Mouse (Mus musculus): ENCODE results near the gene Sec63. TPM values are rescaled to one million over a fixed set of nuclear protein-coding genes. Genes with fewer than 3 reads are reported as not detected.

The Sec63 gene
- polyA plus RNA-seq (2015; fragmentation: Nextera tagmentation; extraction: Ambion mirVana) = 26.3 and 26.4 TPM in 2 replicates

- peak within 1 kb of the TSS; percentile 95 for H3K27ac ChIP-seq
Measured at GRCm38 (mm10) chr10:42760999-42761900, at the start of gene Sec63. Gene Sec63 (plus strand): TSS chr10:42761496.

GRCm38 (mm10) chr10:42714676-42715075 lies 46.6 kb upstream of the Sec63 start:
- peaks cover 9% of the 10 kb centered on the region for H3K27me3 ChIP-seq
- no peaks in the 10 kb centered on the region for H3K9me3 ChIP-seq
- WGBS = 13% methylated on average over 9 of the region's 9 CpGs
- H3K4me2 ChIP-seq (replicated peaks) = no peak overlapping the region
- H3K4me3 ChIP-seq (replicated peaks) = no peak overlapping the region
- no peaks in the 10 kb centered on the region for H3K36me3 ChIP-seq
- no peak for ATAC-seq
- peaks cover 17% of the 10 kb centered on the region for H3K4me1 ChIP-seq (replicated peaks)
- no peak overlapping the region for H3K27ac ChIP-seq
- no peak overlapping the region for H3K9ac ChIP-seq (replicated peaks)

More at GRCm38 (mm10) chr10:42760999-42761900, at the start of gene Sec63:
- H3K4me1 ChIP-seq (replicated peaks) = peaks cover 32% of the 10 kb centered on the region
- H3K9me3 ChIP-seq = no peaks in the 10 kb centered on the region
- peak within 1 kb of the TSS; percentile 76 for H3K4me2 ChIP-seq (replicated peaks)
- ATAC-seq = peak; percentile 94
- H3K36me3 ChIP-seq = no peaks in the 10 kb centered on the region
- peak within 1 kb of the TSS; percentile 99 for H3K9ac ChIP-seq (replicated peaks)
- WGBS = 1% methylated on average over 46 of the region's 81 CpGs
- H3K27me3 ChIP-seq = 0 out of 2 replicates have a peak, but pooled peaks cover 3% of the 10 kb centered on the region
- peak within 1 kb of the TSS; percentile 97 for H3K4me3 ChIP-seq (replicated peaks)

- Histone ChIP-seq H3K27ac (no peak overlapping the region), H3K9ac (replicated peaks) (0 out of 2 replicates have a peak overlapping the region, but pooled peaks have one; percentile 28), H3K4me3 (replicated peaks) (no peak overlapping the region), H3K9me3 (no peaks in the 10 kb centered on the region), H3K36me3 (no peaks in the 10 kb centered on the region), H3K4me1 (replicated peaks) (peaks cover 17% of the 10 kb centered on the region), H3K4me2 (replicated peaks) (peak overlapping the region; percentile 34), H3K27me3 (peaks cover 9% of the 10 kb centered on the region)
- ATAC-seq = no peak
- 15% methylated on average over 19 of the region's 19 CpGs for WGBS
Measured at GRCm38 (mm10) chr10:42715366-42716035, 45.8 kb upstream of the Sec63 start.

GRCm38 (mm10) chr10:42722116-42722515 lies 39.2 kb upstream of the Sec63 start:
- Histone ChIP-seq H3K4me1 (replicated peaks) (no peaks in the 10 kb centered on the region), H3K36me3 (no peaks in the 10 kb centered on the region), H3K9me3 (no peaks in the 10 kb centered on the region), H3K4me3 (replicated peaks) (no peak overlapping the region), H3K27ac (no peak overlapping the region), H3K9ac (replicated peaks) (no peak overlapping the region), H3K27me3 (no peaks in the 10 kb centered on the region), H3K4me2 (replicated peaks) (no peak overlapping the region)
- no peak for ATAC-seq
- 98% methylated on average over 5 of the region's 5 CpGs for WGBS

GRCm38 (mm10) chr10:42723275-42724232 lies 37.7 kb upstream of the Sec63 start:
- WGBS = 73% methylated on average over 13 of the region's 13 CpGs
- no peaks in the 10 kb centered on the region for H3K27me3 ChIP-seq
- no peak overlapping the region for H3K4me3 ChIP-seq (replicated peaks)
- ATAC-seq = no peak
- H3K9me3 ChIP-seq = no peaks in the 10 kb centered on the region
- no peaks in the 10 kb centered on the region for H3K4me1 ChIP-seq (replicated peaks)
- H3K9ac ChIP-seq (replicated peaks) = no peak overlapping the region
- H3K27ac ChIP-seq = no peak overlapping the region
- H3K36me3 ChIP-seq = no peaks in the 10 kb centered on the region
- no peak overlapping the region for H3K4me2 ChIP-seq (replicated peaks)

- no peaks in the 10 kb centered on the region for H3K36me3 ChIP-seq
- H3K27me3 ChIP-seq = no peaks in the 10 kb centered on the region
- H3K4me2 ChIP-seq (replicated peaks) = no peak overlapping the region
- no peak overlapping the region for H3K9ac ChIP-seq (replicated peaks)
- 80% methylated on average over 2 of the region's 2 CpGs for WGBS
- no peak for ATAC-seq
- H3K27ac ChIP-seq = no peak overlapping the region
- H3K4me3 ChIP-seq (replicated peaks) = no peak overlapping the region
- H3K4me1 ChIP-seq (replicated peaks) = no peaks in the 10 kb centered on the region
- no peaks in the 10 kb centered on the region for H3K9me3 ChIP-seq
Measured at GRCm38 (mm10) chr10:42729607-42730006, 31.7 kb upstream of the Sec63 start.

- ATAC-seq = no peak
- Histone ChIP-seq H3K27ac (no peak overlapping the region), H3K4me1 (replicated peaks) (no peaks in the 10 kb centered on the region), H3K4me2 (replicated peaks) (no peak overlapping the region), H3K27me3 (no peaks in the 10 kb centered on the region), H3K36me3 (no peaks in the 10 kb centered on the region), H3K4me3 (replicated peaks) (no peak overlapping the region), H3K9ac (replicated peaks) (no peak overlapping the region), H3K9me3 (no peaks in the 10 kb centered on the region)
- 62% methylated on average over 5 of the region's 5 CpGs for WGBS
Measured at GRCm38 (mm10) chr10:42734546-42735060, 26.7 kb upstream of the Sec63 start.

GRCm38 (mm10) chr10:42751813-42752212 lies 9.5 kb upstream of the Sec63 start:
- H3K4me1 ChIP-seq (replicated peaks) = no peaks in the 10 kb centered on the region
- no peak overlapping the region for H3K9ac ChIP-seq (replicated peaks)
- no peak for ATAC-seq
- no peaks in the 10 kb centered on the region for H3K36me3 ChIP-seq
- no peaks in the 10 kb centered on the region for H3K27me3 ChIP-seq
- 84% methylated on average over 10 of the region's 10 CpGs for WGBS
- H3K27ac ChIP-seq = no peak overlapping the region
- H3K9me3 ChIP-seq = no peaks in the 10 kb centered on the region
- H3K4me2 ChIP-seq (replicated peaks) = no peak overlapping the region
- H3K4me3 ChIP-seq (replicated peaks) = no peak overlapping the region

GRCm38 (mm10) chr10:42754341-42754740 lies 7.0 kb upstream of the Sec63 start:
- Histone ChIP-seq H3K27ac (no peak overlapping the region), H3K4me2 (replicated peaks) (no peak overlapping the region)
- 74% methylated on average over 2 of the region's 2 CpGs for WGBS

GRCm38 (mm10) chr10:42759741-42760140 lies 1.6 kb upstream of the Sec63 start:
- WGBS = 93% methylated on average over 4 of the region's 4 CpGs
- ATAC-seq = no peak
- Histone ChIP-seq H3K4me2 (replicated peaks) (no peak overlapping the region), H3K4me3 (replicated peaks) (no peak overlapping the region), H3K27ac (no peak overlapping the region), H3K9ac (replicated peaks) (no peak overlapping the region), H3K4me1 (replicated peaks) (peaks cover 24% of the 10 kb centered on the region), H3K36me3 (no peaks in the 10 kb centered on the region), H3K9me3 (no peaks in the 10 kb centered on the region), H3K27me3 (0 out of 2 replicates have a peak, but pooled peaks cover 3% of the 10 kb centered on the region)

More at GRCm38 (mm10) chr10:42754341-42754740, 7.0 kb upstream of the Sec63 start:
- H3K27me3 ChIP-seq = 0 out of 2 replicates have a peak, but pooled peaks cover 3% of the 10 kb centered on the region
- no peak overlapping the region for H3K4me3 ChIP-seq (replicated peaks)
- no peaks in the 10 kb centered on the region for H3K36me3 ChIP-seq
- no peaks in the 10 kb centered on the region for H3K4me1 ChIP-seq (replicated peaks)
- H3K9me3 ChIP-seq = no peaks in the 10 kb centered on the region
- ATAC-seq = no peak
- no peak overlapping the region for H3K9ac ChIP-seq (replicated peaks)

- no peak overlapping the region for H3K27ac ChIP-seq
- peaks cover 30% of the 10 kb centered on the region for H3K4me1 ChIP-seq (replicated peaks)
- 0 out of 2 replicates have a peak, but pooled peaks cover 3% of the 10 kb centered on the region for H3K27me3 ChIP-seq
- H3K9me3 ChIP-seq = no peaks in the 10 kb centered on the region
- WGBS = 57% methylated on average over 8 of the region's 8 CpGs
- H3K36me3 ChIP-seq = no peaks in the 10 kb centered on the region
- no peak overlapping the region for H3K4me3 ChIP-seq (replicated peaks)
- H3K9ac ChIP-seq (replicated peaks) = no peak overlapping the region
- ATAC-seq = no peak
- no peak overlapping the region for H3K4me2 ChIP-seq (replicated peaks)
Measured at GRCm38 (mm10) chr10:42760329-42760728, 967 bp upstream of the Sec63 start.
